Mouse (Mus musculus) embryonic facial prominence, embryonic 10.5 days (tissue): ENCODE results near the gene 1700113H08Rik. TPM values are rescaled to one million over a fixed set of nuclear protein-coding genes. Genes with fewer than 3 reads are reported as not detected.
A peak's percentile ranks its signal among the peaks of the same experiment; 100 is the strongest.

ENCODE experiments used
- DNase-seq: peaks from one replicate; pipeline ENCODE4 v3.0.0-alpha.2; 2017; ENCODE audit warnings: low spot score
- H3K27ac ChIP-seq: fragments of 300-500 bp; sonication (generic); replicated peaks from 2 replicates; pipeline ENCODE4 v1.5.1; 2016; ENCODE audit warnings: mild to moderate bottlenecking
- H3K27me3 ChIP-seq: fragments of 300-500 bp; sonication (generic); replicated peaks from 2 replicates; pipeline ENCODE4 v1.6.1; 2016; ENCODE audit warnings: low read depth, mild to moderate bottlenecking; ENCODE audit not compliant: poor library complexity, severe bottlenecking
- H3K36me3 ChIP-seq: fragments of 300-500 bp; sonication (generic); replicated peaks from 2 replicates; pipeline ENCODE4 v1.6.1; 2016; ENCODE audit warnings: mild to moderate bottlenecking, moderate library complexity
- H3K4me1 ChIP-seq: fragments of 300-500 bp; sonication (generic); 2 replicates; pipeline ENCODE4 v1.6.1; 2016
- H3K4me3 ChIP-seq: fragments of 300-500 bp; sonication (generic); 2 replicates; pipeline ENCODE4 v1.5.1; 2016; ENCODE audit warnings: mild to moderate bottlenecking, moderate library complexity
- H3K9me3 ChIP-seq: fragments of 300-500 bp; sonication (generic); 2 replicates; pipeline ENCODE4 v1.6.1; 2016; ENCODE audit warnings: mild to moderate bottlenecking
- WGBS: fragments of 180-500 bp; shearing (Covaris S2); methylation state at CpG from one replicate; pipeline ENCODE4 v1.1.7; 2016; 5-methylcytosine and 5-hydroxymethylcytosine counted together
- polyA plus RNA-seq: library from polyadenylated mRNA; unstranded; fragments of >200 nt; fragmentation: Nextera tagmentation; extraction: Ambion mirVana; gene quantifications from 2 replicates; pipeline ENCODE4 v1.2.1, GENCODE M21; 2016

Gene 1700113H08Rik
- polyA plus RNA-seq, 1 experiment from 2014 or later: not detected

- no peak overlapping the region for H3K27ac ChIP-seq
- H3K27me3 ChIP-seq: no peaks in the 10 kb centered on the region
- no peak overlapping the region for H3K4me3 ChIP-seq
- WGBS: 70% methylated on average over 5 of the region's 5 CpGs
- H3K4me1 ChIP-seq: no peaks in the 10 kb centered on the region
- DNase-seq: no peak
- no peaks in the 10 kb centered on the region for H3K9me3 ChIP-seq
- no peaks in the 10 kb centered on the region for H3K36me3 ChIP-seq
Measured at GRCm38 (mm10) chr10:87087646-87088045, 29.8 kb downstream of the 1700113H08Rik start.

GRCm38 (mm10) chr10:87094249-87094648 lies 36.4 kb downstream of the 1700113H08Rik start:
- Histone ChIP-seq H3K4me1 (peaks cover 13% of the 10 kb centered on the region), H3K27me3 (peaks cover 3% of the 10 kb centered on the region), H3K4me3 (no peak overlapping the region), H3K9me3 (no peaks in the 10 kb centered on the region), H3K36me3 (no peaks in the 10 kb centered on the region), H3K27ac (no peak overlapping the region)
- DNase-seq: peak; percentile 36

GRCm38 (mm10) chr10:87098722-87099121 lies 40.9 kb downstream of the 1700113H08Rik start:
- DNase-seq: no peak
- Histone ChIP-seq H3K36me3 (no peaks in the 10 kb centered on the region), H3K4me1 (peaks cover 52% of the 10 kb centered on the region)

GRCm38 (mm10) chr10:87100668-87101067 lies 42.8 kb downstream of the 1700113H08Rik start:
- Histone ChIP-seq H3K9me3 (no peaks in the 10 kb centered on the region), H3K36me3 (no peaks in the 10 kb centered on the region), H3K4me1 (peaks cover 52% of the 10 kb centered on the region), H3K27me3 (peaks cover 3% of the 10 kb centered on the region), H3K4me3 (no peak overlapping the region), H3K27ac (peak overlapping the region; percentile 51; the same call in 1 of the 2 replicates)
- no peak for DNase-seq
- 68% methylated on average over 4 of the region's 4 CpGs for WGBS

More at GRCm38 (mm10) chr10:87098722-87099121, 40.9 kb downstream of the 1700113H08Rik start:
- H3K27ac ChIP-seq: no peak overlapping the region
- H3K4me3 ChIP-seq: no peak overlapping the region
- 61% methylated on average over 6 of the region's 6 CpGs for WGBS
- H3K9me3 ChIP-seq: no peaks in the 10 kb centered on the region
- peaks cover 3% of the 10 kb centered on the region for H3K27me3 ChIP-seq

- WGBS: 13% methylated on average over 9 of the region's 9 CpGs
- no peaks in the 10 kb centered on the region for H3K9me3 ChIP-seq
- peak; percentile 80 for DNase-seq
- H3K4me1 ChIP-seq: peaks cover 52% of the 10 kb centered on the region
- H3K36me3 ChIP-seq: no peaks in the 10 kb centered on the region
- peaks cover 3% of the 10 kb centered on the region for H3K27me3 ChIP-seq
- H3K27ac ChIP-seq: peak overlapping the region; percentile 20; the same call in 1 of the 2 replicates
- H3K4me3 ChIP-seq: no peak overlapping the region
Measured at GRCm38 (mm10) chr10:87101265-87101950, 43.6 kb downstream of the 1700113H08Rik start.

GRCm38 (mm10) chr10:87101951-87102320 lies 44.1 kb downstream of the 1700113H08Rik start:
- Histone ChIP-seq H3K36me3 (no peaks in the 10 kb centered on the region), H3K9me3 (no peaks in the 10 kb centered on the region), H3K4me1 (peaks cover 52% of the 10 kb centered on the region), H3K27me3 (peaks cover 3% of the 10 kb centered on the region), H3K4me3 (no peak overlapping the region), H3K27ac (no peak overlapping the region)
- 17% methylated on average over 3 of the region's 3 CpGs for WGBS
- DNase-seq: no peak

- H3K4me3 ChIP-seq: no peak overlapping the region
Measured at GRCm38 (mm10) chr10:87102455-87102854, 44.6 kb downstream of the 1700113H08Rik start.

GRCm38 (mm10) chr10:87103286-87103685 lies 45.4 kb downstream of the 1700113H08Rik start:
- no peak overlapping the region for H3K4me3 ChIP-seq
- DNase-seq: no peak
- H3K27me3 ChIP-seq: no peaks in the 10 kb centered on the region; the same call in 1 of the 2 replicates
- H3K36me3 ChIP-seq: no peaks in the 10 kb centered on the region
- H3K9me3 ChIP-seq: no peaks in the 10 kb centered on the region
- 72% methylated on average over 8 of the region's 8 CpGs for WGBS
- peaks cover 48% of the 10 kb centered on the region for H3K4me1 ChIP-seq
- H3K27ac ChIP-seq: no peak overlapping the region

More at GRCm38 (mm10) chr10:87102455-87102854, 44.6 kb downstream of the 1700113H08Rik start:
- H3K9me3 ChIP-seq: no peaks in the 10 kb centered on the region
- WGBS: 39% methylated on average over 13 of the region's 13 CpGs
- H3K36me3 ChIP-seq: no peaks in the 10 kb centered on the region
- no peak for DNase-seq
- H3K27ac ChIP-seq: no peak overlapping the region; the same call in 1 of the 2 replicates
- H3K4me1 ChIP-seq: peaks cover 52% of the 10 kb centered on the region
- H3K27me3 ChIP-seq: peaks cover 3% of the 10 kb centered on the region

GRCm38 (mm10) chr10:87107565-87108297 lies 49.9 kb downstream of the 1700113H08Rik start:
- WGBS: 86% methylated on average over 9 of the region's 9 CpGs
- DNase-seq: no peak
- no peak overlapping the region for H3K4me3 ChIP-seq
- no peaks in the 10 kb centered on the region for H3K27me3 ChIP-seq
- no peak overlapping the region for H3K27ac ChIP-seq
- H3K9me3 ChIP-seq: no peaks in the 10 kb centered on the region
- H3K36me3 ChIP-seq: no peaks in the 10 kb centered on the region
- H3K4me1 ChIP-seq: peaks cover 10% of the 10 kb centered on the region

- Histone ChIP-seq H3K9me3 (no peaks in the 10 kb centered on the region), H3K36me3 (no peaks in the 10 kb centered on the region), H3K27ac (no peak overlapping the region), H3K4me1 (peaks cover 3% of the 10 kb centered on the region), H3K27me3 (no peaks in the 10 kb centered on the region), H3K4me3 (no peak overlapping the region)
- no peak for DNase-seq
- WGBS: 93% methylated on average over 6 of the region's 6 CpGs
Measured at GRCm38 (mm10) chr10:87108333-87108732, 50.5 kb downstream of the 1700113H08Rik start.

- no peaks in the 10 kb centered on the region for H3K36me3 ChIP-seq
- H3K27me3 ChIP-seq: no peaks in the 10 kb centered on the region
- no peak for DNase-seq
- 85% methylated on average over 10 of the region's 10 CpGs for whole genome bisulfite sequencing
- H3K4me3 ChIP-seq: no peak overlapping the region
- H3K27ac ChIP-seq: no peak overlapping the region
- peaks cover 2% of the 10 kb centered on the region for H3K4me1 ChIP-seq
- no peaks in the 10 kb centered on the region for H3K9me3 ChIP-seq
Measured at GRCm38 (mm10) chr10:87109038-87109771, 51.4 kb downstream of the 1700113H08Rik start.

- Histone ChIP-seq H3K4me1 (peaks cover 5% of the 10 kb centered on the region), H3K27ac (no peak overlapping the region), H3K4me3 (no peak overlapping the region), H3K27me3 (no peaks in the 10 kb centered on the region), H3K9me3 (no peaks in the 10 kb centered on the region), H3K36me3 (no peaks in the 10 kb centered on the region)
- DNase-seq: no peak
- 91% methylated on average over 3 of the region's 3 CpGs for WGBS
Measured at GRCm38 (mm10) chr10:87110909-87111308, 53.1 kb downstream of the 1700113H08Rik start.
